Mouse (Mus musculus) T-helper 17 cell (primary cell): ENCODE data around the gene Clic1.
"Not testable (repeated sequence)": the region's sequence is repeated elsewhere in the genome, so short reads cannot be mapped to it uniquely, and the experiment has no call there.

ENCODE experiments used
- in situ Hi-C, 2 experiments: fragments of 300-600 bp; cut with MboI, MseI; formaldehyde crosslinking; loops; 1 replicate in 1 of 2; 2 replicates in 1 of 2; pipeline ENCODE4 v1.15.1; 2025; ENCODE audit warnings: high pct_unique_total_duplicates in 2 of 2

Clic1 gene

DNA sequence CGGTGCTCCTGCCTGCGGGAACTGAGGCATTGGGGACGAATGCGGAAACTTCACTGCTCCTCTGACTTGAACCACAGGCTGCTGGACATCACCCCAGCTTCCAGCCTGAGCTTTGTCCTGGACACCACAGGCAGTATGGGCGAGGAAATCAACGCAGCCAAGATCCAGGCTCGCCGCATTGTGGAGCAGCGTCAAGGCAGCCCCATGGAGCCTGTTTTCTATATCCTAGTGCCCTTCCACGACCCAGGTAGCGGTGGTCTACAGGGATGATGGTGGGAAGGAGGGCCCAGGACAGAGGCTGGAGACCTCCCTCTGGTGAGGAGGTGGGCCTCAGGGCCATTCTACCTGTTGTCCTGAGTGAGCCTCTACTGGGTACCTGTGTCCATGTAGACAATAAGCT, 29.9 kb upstream of the Clic1 start:
- in situ Hi-C loops: loop anchor here (5.0 kb wide), 1 partner anchor 42 kb away; no protein-coding TSS in a partner anchor

GRCm38 (mm10) chr17:35020551-35020950, 29.2 kb upstream of the Clic1 start:
- in situ Hi-C loops: loop anchor here (5.0 kb wide), 1 partner anchor 42 kb away; no protein-coding TSS in a partner anchor

- in situ Hi-C loops: loop anchor here (5.0 kb wide), 1 partner anchor 41 kb away; no protein-coding TSS in a partner anchor
These were observed 28.5 kb upstream of the Clic1 start for GRCm38 (mm10) chr17:35021163-35021808.

DNA sequence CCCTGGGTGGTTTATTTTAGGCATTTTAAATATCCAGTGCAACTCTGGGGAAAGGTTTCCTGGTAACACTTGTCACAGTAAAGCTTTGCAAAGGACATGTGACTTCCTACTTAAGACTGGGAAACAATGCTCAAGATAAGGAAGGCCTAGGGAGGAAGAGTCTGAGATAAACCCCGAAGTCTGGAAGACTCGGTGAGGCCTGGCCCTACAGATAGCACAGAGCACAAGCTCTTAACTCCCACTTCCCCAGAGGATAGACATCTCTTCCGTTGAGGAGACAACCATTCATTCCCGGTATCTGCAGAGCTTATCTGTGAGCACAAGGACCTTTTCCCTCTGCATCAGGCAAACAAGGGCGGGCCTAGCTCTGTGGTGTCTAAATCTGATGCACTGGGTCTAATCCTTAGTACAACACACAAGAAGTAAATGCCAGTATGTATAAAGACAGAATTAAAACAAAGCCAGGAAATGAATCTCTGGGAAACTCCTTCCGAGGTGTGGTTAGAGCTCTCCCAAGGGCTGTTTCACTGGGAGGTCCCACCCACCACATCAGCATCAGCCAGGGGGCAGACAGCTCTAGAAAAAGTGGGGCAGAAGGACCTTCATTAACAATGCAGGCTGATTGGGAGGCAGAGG, 27.8 kb upstream of the Clic1 start:
- in situ Hi-C loops: loop anchor here (5.0 kb wide), 1 partner anchor 40 kb away; no protein-coding TSS in a partner anchor

DNA sequence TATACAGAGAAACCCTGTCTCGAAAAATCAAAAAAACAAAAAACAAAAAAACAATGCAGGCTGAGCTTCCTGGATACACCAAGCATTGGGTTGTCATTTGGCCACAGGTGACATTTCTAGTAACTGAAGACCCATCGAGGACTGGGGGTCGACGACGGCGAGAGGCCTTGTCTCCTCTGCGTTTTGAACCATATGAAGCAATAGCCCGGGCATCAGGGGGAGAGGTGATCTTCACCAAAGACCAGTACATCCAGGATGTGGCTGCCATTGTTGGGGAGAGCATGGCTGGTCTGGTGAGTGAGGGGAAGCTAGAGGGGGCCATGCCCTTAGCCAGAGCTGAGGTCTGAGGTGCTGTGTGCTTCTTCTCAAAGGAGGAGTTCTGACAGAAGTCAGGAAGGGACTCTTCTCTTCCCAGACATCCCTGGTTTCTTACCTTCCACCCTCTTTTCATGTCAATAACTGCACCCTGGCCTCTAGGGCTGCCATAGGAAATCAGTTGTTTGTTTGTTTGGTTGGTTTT, 27.2 kb upstream of the Clic1 start:
- in situ Hi-C loops: loop anchor here (5.0 kb wide), 1 partner anchor 40 kb away; no protein-coding TSS in a partner anchor

GRCm38 (mm10) chr17:35023221-35023620, 26.5 kb upstream of the Clic1 start:
- in situ Hi-C loops: loop anchor here (5.0 kb wide), 1 partner anchor 39 kb away; no protein-coding TSS in a partner anchor

DNA sequence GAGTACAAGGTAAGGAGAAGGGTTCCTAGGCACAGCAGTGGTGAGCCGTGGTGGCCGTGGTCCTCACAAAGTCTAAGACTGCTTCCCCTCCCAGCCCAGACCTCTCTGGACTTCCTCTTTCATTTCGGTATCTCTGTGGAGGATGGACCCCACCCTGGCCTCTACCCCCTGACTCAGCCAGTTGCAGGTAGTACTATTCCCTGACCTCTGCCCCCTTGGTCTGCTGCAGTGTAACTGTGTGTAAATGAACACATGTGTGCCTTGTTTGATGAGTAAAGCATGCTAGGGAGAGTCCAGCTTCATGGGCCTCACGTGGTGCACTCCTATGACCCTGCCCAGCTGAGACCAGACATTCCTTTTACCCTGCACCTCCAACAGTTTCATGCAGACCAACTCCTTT, 26.0 kb upstream of the Clic1 start:
- in situ Hi-C loops: loop anchor here (5.0 kb wide), 1 partner anchor 39 kb away; no protein-coding TSS in a partner anchor

DNA sequence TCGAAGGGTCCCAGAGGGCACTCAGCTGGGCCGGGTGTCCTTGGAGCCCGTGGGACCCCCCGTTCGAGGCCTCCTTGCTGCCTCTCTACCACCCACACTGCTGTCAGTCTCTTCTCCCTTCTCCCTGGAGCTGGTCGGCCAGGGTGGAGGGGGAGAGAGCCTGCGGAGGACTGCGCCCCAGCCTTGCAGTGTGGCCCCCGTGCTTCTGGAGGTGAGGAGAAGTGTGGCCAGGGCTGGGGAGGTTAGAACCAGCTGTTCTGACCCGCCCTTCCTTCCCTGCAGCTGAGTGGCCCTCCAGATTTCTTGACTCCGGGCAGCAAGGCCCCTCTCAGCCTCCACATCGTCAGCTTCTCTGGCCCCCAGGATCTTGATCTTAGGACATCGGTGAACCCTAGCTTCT, 25.5 kb upstream of the Clic1 start:
- in situ Hi-C loops: loop anchor here (5.0 kb wide), 1 partner anchor 38 kb away; no protein-coding TSS in a partner anchor

- in situ Hi-C loops: loop anchor here (5.0 kb wide), 1 partner anchor 37 kb away; no protein-coding TSS in a partner anchor
These were observed 24.9 kb upstream of the Clic1 start for GRCm38 (mm10) chr17:35024691-35025488.

GRCm38 (mm10) chr17:35026206-35026605, 23.6 kb upstream of the Clic1 start:
- in situ Hi-C loops: no loop called here

GRCm38 (mm10) chr17:35027277-35028068, 22.3 kb upstream of the Clic1 start, which contains the start of gene Sapcd1:
Gene Sapcd1 (minus strand): TSS chr17:35028016.
- in situ Hi-C loops: no loop called here

GRCm38 (mm10) chr17:35028315-35028714, 21.5 kb upstream of the Clic1 start:
- in situ Hi-C loops: no loop called here

DNA sequence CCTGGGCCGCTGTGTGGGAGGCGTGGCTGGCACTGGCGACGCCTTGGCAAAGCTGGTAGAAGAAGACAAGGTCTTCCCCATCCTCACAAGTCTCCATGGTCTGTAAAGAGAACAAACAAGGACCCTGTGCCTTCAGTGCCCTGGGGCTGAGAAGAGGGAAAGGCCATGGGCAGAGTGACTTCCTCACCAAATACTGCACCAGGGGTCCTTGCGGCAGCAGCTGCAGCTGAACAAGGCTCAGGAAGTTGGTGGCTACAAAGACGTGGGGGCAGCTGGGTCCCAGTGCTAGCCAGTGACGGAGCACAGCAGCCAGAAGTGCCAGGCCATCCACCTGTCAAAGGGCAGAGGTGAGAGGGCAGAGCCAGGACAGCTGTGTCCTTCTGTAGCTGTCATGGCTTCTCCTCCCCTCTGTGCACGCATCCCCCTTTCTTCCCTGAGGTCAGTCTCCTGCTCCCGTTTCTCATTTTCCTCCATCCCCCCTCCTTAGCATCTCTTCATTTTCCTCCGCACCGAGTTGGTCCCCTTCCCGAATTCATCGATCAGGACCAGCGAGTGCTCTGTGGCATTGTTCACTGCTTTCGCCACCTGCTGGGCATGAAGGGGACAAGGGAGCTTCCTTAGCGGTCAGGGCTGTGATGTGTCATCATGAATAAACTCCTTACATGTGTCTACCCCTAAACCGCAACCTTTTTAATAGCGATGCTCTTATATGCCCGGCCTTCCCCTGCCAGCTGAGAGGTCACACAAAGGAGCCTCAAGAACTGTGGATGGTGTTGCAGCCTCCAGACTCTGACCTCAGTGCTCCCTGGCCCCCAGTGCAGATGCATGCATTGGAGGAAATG, 19.9 kb upstream of the Clic1 start:
- in situ Hi-C loops: no loop called here

DNA sequence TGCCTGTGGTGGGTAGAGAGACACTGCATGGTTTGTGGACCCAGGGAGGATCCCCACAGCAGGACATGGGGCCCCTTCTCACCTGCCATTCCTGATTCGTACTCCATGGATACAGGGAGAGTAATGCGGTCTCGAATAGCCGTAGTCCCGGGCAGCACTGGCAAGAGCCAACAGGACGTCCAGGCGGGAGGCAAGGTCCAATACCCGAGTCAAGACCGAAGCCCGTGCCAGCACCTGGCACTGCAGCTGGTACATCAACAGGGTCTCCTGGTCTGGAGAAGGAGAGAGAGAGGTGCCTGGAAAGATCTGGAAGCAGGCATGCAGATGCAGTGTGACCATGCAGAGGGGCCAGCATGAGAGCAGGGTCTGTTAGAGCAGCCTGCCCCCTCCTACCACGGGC, 18.5 kb upstream of the Clic1 start:
- in situ Hi-C loops: no loop called here

GRCm38 (mm10) chr17:35031880-35032279, 17.9 kb upstream of the Clic1 start:
- in situ Hi-C loops: no loop called here

- in situ Hi-C loops: no loop called here
These were observed 17.4 kb upstream of the Clic1 start for GRCm38 (mm10) chr17:35032323-35032870.

DNA sequence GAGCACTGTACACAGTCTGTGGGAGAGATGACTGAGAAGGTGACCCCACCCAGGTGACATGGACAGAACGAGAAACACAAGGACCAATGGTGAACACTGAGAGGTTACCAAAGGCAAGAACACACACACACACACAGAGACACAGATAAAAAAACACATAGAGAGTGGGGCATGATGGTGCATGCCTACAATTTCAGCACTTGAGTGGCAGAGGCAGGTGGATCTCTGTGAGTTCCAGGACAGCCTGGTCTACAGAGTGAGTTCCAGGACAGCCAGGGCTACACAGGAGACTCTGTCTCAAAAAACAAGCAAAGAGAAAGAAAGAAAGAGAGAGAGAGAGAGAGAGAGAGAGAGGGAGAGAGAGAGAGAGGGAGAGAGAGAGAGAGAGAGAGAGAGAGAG, 16.1 kb upstream of the Clic1 start:
- in situ Hi-C loops: not testable (repeated sequence)

GRCm38 (mm10) chr17:35034896-35035295, 14.9 kb upstream of the Clic1 start:
- in situ Hi-C loops: no loop called here

DNA sequence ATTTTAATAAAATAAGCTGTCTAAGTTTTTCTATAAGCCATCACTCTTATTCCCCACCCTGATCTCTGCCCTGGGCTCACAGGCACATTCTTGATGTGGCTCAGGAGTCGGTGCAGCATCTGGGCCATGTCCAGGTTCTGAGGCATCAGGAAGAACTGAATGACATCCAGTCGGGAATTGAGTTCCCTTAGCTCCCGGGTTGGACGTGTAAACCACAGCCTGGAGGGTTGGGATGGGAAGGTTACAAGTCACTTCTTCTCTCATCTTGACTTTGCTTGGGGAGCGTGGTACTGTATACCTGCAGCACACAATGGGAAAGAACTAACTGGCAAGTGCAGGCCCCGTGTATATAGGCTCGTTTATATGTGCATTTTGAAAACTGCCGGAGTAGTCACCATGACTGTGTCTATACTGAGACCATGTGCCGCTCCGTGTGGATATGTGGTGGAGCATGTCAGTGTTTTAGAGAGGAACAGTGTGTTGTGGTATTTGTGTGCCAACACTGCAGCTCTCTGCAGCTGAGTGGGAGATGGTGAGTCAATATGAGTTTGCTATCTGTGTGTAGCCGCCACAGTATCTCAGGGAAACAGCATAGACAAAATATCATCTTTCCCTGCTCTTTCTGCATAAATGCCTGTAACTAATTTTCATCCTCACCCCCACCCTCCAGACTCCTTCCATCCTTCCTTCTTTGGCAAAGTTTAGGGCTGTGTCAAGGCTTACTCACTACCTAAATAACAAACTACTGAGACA, 10.5 kb upstream of the Clic1 start:
- in situ Hi-C loops: no loop called here
